Mouse (Mus musculus): ENCODE results near the gene Acer3. TPM values are rescaled to one million over a fixed set of nuclear protein-coding genes. Genes with fewer than 3 reads are reported as not detected.

Acer3 gene
- total RNA-seq, 1 experiment, result 26.2 TPM

DNA sequence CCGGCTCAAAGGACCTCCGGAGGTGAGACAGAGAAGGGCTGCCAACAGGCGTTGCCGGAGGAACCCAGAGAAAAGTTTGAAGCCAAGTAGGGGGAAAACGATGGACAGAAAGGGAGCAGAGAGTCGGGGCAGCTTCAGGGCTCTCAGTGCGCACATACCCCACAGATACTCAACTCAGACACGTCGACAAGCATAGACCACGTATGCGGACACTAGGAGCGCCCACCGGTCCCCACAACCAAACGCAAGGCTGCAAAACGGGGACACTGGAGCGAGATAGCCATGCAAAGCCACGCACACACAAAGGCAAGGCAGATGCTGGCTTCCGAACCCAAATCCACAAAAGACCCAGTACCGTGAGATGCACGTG lies 39.6 kb upstream of the Acer3 start:
- Histone ChIP-seq H3K9me3 (ENCODE audit: control insufficient read depth, insufficient read depth, low read depth, low read length) (no peaks in the 10 kb centered on the region), H3K27ac (ENCODE audit: insufficient read depth, low read depth, low read length, poor library complexity, severe bottlenecking) (no peak overlapping the region), H3K4me1 (ENCODE audit: control insufficient read depth in 2 of 2, insufficient read depth in 2 of 2, low read length in 2 of 2, poor library complexity in 1 of 2) (peaks cover 0 to 4% of the 10 kb centered on the region in 2 experiments; a peak in 1 of 4 replicates), H3K9ac (ENCODE audit: insufficient read depth, low read depth, low read length, poor library complexity, severe bottlenecking) (peak overlapping the region; percentile 70), H3K4me3 (ENCODE audit: insufficient read depth in 1 of 2, low read depth in 1 of 2, low read length in 2 of 2, poor library complexity in 1 of 2, severe bottlenecking in 1 of 2) (peak overlapping the region; percentile 67 to 82), H3K36me3 (ENCODE audit: control insufficient read depth, insufficient read depth, low read length, poor library complexity, severe bottlenecking) (no peaks in the 10 kb centered on the region)
- in situ Hi-C loops (cut with MboI; ENCODE audit: low sequenced_read_pairs in 2 of 2, unreplicated experiment in 2 of 2), result no loop called here
- DNase-seq (ENCODE audit: low read depth, low spot score), result no peak
- TF ChIP-seq ZNF384 (IDR thresholded peaks at IDR 0.05; ENCODE audit: low read depth, low read length) (no peak), MAFK (IDR thresholded peaks at IDR 0.05; ENCODE audit: insufficient read depth, low read depth, low read length) (no peak), ZC3H11A (IDR thresholded peaks at IDR 0.05; ENCODE audit: borderline replicate concordance, low read depth, low read length) (no peak)

DNA sequence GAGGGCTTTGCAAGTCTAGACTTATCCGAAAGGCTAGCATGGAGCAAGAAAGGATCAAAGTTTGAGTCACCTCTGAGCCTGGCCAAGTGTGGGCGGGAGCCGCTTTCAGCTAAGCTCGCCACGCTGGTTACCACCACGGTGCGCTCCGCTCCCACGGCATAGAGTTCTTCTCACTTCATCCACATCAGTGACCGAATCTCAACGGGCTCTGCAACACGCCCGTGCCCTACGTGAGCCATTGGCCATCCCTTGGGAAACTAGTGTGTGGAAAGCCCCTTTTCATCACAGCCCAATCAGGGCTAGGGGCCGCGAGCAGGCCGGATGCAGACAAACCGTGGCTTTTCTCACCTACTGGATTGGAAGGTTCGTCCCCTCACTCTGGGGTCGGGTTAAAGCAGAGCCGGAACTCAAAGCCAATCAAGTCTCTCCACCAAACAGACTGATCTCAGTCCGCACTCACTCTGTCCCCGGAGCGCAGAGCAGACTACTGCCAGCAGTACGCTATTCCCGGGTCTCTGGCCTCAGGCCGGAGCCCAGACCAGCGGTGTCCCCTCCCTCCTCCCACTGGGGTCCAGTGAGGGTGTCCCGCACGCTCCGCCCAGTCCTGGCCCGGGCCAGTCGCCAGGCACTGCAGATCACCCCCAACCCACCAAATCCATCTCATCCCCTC lies 39.1 kb upstream of the Acer3 start:
- DNase-seq (ENCODE audit: low read depth, low spot score), result no peak
- peak overlapping the region; percentile 67 to 82 for H3K4me3 ChIP-seq (ENCODE audit: insufficient read depth in 1 of 2, low read depth in 1 of 2, low read length in 2 of 2, poor library complexity in 1 of 2, severe bottlenecking in 1 of 2)
- H3K27ac ChIP-seq (ENCODE audit: insufficient read depth, low read depth, low read length, poor library complexity, severe bottlenecking), result no peak overlapping the region
- in situ Hi-C loops (cut with MboI; ENCODE audit: low sequenced_read_pairs in 2 of 2, unreplicated experiment in 2 of 2), result no loop called here
- TF ChIP-seq MAFK (IDR thresholded peaks at IDR 0.05; ENCODE audit: insufficient read depth, low read depth, low read length) (no peak), ZC3H11A (IDR thresholded peaks at IDR 0.05; ENCODE audit: borderline replicate concordance, low read depth, low read length) (no peak), ZNF384 (IDR thresholded peaks at IDR 0.05; ENCODE audit: low read depth, low read length) (no peak), CHD2 (IDR thresholded peaks at IDR 0.05; ENCODE audit: low read depth, low read length) (no peak), HCFC1 (IDR thresholded peaks at IDR 0.05; ENCODE audit: borderline replicate concordance, insufficient read depth, low read length) (no peak)
- H3K36me3 ChIP-seq (ENCODE audit: control insufficient read depth, insufficient read depth, low read length, poor library complexity, severe bottlenecking), result no peaks in the 10 kb centered on the region
- peaks cover under 1 to 4% of the 10 kb centered on the region in 2 experiments; a peak in 2 of 4 replicates for H3K4me1 ChIP-seq (ENCODE audit: control insufficient read depth in 2 of 2, insufficient read depth in 2 of 2, low read length in 2 of 2, poor library complexity in 1 of 2)
- H3K9ac ChIP-seq (ENCODE audit: insufficient read depth, low read depth, low read length, poor library complexity, severe bottlenecking), result peak overlapping the region; percentile 70
- H3K9me3 ChIP-seq (ENCODE audit: control insufficient read depth, insufficient read depth, low read depth, low read length), result no peaks in the 10 kb centered on the region

GRCm38 (mm10) chr7:98358016-98358415 lies 37.0 kb upstream of the Acer3 start:
- H3K9ac ChIP-seq (ENCODE audit: insufficient read depth, low read depth, low read length, poor library complexity, severe bottlenecking), result no peak overlapping the region
- H3K9me3 ChIP-seq (ENCODE audit: control insufficient read depth, insufficient read depth, low read depth, low read length), result no peaks in the 10 kb centered on the region
- no peak for DNase-seq (ENCODE audit: low read depth, low spot score)
- in situ Hi-C loops (cut with MboI; ENCODE audit: low sequenced_read_pairs in 2 of 2, unreplicated experiment in 2 of 2), result no loop called here
- H3K27ac ChIP-seq (ENCODE audit: insufficient read depth, low read depth, low read length, poor library complexity, severe bottlenecking), result no peak overlapping the region
- TF ChIP-seq ZNF384 (IDR thresholded peaks at IDR 0.05; ENCODE audit: low read depth, low read length) (no peak), CHD2 (IDR thresholded peaks at IDR 0.05; ENCODE audit: low read depth, low read length) (no peak), MAFK (IDR thresholded peaks at IDR 0.05; ENCODE audit: insufficient read depth, low read depth, low read length) (no peak), HCFC1 (IDR thresholded peaks at IDR 0.05; ENCODE audit: borderline replicate concordance, insufficient read depth, low read length) (no peak), ZC3H11A (IDR thresholded peaks at IDR 0.05; ENCODE audit: borderline replicate concordance, low read depth, low read length) (no peak)
- peaks cover 4 to 7% of the 10 kb centered on the region in 2 experiments; a peak in 2 of 4 replicates for H3K4me1 ChIP-seq (ENCODE audit: control insufficient read depth in 2 of 2, insufficient read depth in 2 of 2, low read length in 2 of 2, poor library complexity in 1 of 2)
- peaks cover under 1% of the 10 kb centered on the region; the same call in 1 of the 2 replicates for H3K36me3 ChIP-seq (ENCODE audit: control insufficient read depth, insufficient read depth, low read length, poor library complexity, severe bottlenecking)
- H3K4me3 ChIP-seq (ENCODE audit: insufficient read depth in 1 of 2, low read depth in 1 of 2, low read length in 2 of 2, poor library complexity in 1 of 2, severe bottlenecking in 1 of 2), result no peak overlapping the region

DNA sequence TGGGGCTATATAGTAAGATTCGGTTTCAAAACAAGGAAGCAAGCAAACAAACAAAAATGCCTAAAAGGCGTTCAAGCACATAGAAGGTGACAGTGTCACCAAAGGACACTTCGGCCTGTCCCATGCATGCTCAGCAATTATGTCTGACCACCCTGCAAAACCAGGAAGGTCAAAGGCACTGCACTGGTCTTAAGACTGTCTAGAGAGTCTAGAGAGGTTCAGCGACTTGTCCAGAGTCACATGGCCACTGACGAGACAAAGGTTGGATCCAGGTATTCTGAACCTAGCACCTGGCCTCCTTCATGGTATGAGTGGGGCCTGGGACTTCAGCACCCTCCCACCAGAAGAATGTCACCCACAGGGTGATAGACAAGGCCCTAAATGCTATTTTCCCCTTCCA lies 36.3 kb upstream of the Acer3 start:
- Histone ChIP-seq H3K4me1 (ENCODE audit: control insufficient read depth in 2 of 2, insufficient read depth in 2 of 2, low read length in 2 of 2, poor library complexity in 1 of 2) (peaks cover 4 to 7% of the 10 kb centered on the region in 2 experiments; a peak in 2 of 4 replicates), H3K36me3 (ENCODE audit: control insufficient read depth, insufficient read depth, low read length, poor library complexity, severe bottlenecking) (peaks cover 7% of the 10 kb centered on the region; the same call in 1 of the 2 replicates), H3K9ac (ENCODE audit: insufficient read depth, low read depth, low read length, poor library complexity, severe bottlenecking) (no peak overlapping the region), H3K27ac (ENCODE audit: insufficient read depth, low read depth, low read length, poor library complexity, severe bottlenecking) (no peak overlapping the region), H3K4me3 (ENCODE audit: insufficient read depth in 1 of 2, low read depth in 1 of 2, low read length in 2 of 2, poor library complexity in 1 of 2, severe bottlenecking in 1 of 2) (no peak overlapping the region), H3K9me3 (ENCODE audit: control insufficient read depth, insufficient read depth, low read depth, low read length) (no peaks in the 10 kb centered on the region)
- TF ChIP-seq ZNF384 (IDR thresholded peaks at IDR 0.05; ENCODE audit: low read depth, low read length) (no peak), MAFK (IDR thresholded peaks at IDR 0.05; ENCODE audit: insufficient read depth, low read depth, low read length) (no peak), CHD2 (IDR thresholded peaks at IDR 0.05; ENCODE audit: low read depth, low read length) (no peak), HCFC1 (IDR thresholded peaks at IDR 0.05; ENCODE audit: borderline replicate concordance, insufficient read depth, low read length) (no peak), ZC3H11A (IDR thresholded peaks at IDR 0.05; ENCODE audit: borderline replicate concordance, low read depth, low read length) (no peak)
- in situ Hi-C loops (cut with MboI; ENCODE audit: low sequenced_read_pairs in 2 of 2, unreplicated experiment in 2 of 2), result no loop called here
- DNase-seq (ENCODE audit: low read depth, low spot score), result no peak

Data from ES-E14 (cell line).